Mouse (Mus musculus): ENCODE data around the gene Rbl1. TPM values are rescaled to one million over a fixed set of nuclear protein-coding genes. Genes with fewer than 3 reads are reported as not detected.

Rbl1 gene
- total and polyA plus RNA-seq, 3 experiments = 14.9 to 27.4 (median 21.9) TPM

- Histone ChIP-seq H3K27me3 (replicated peaks) (no peaks in the 10 kb centered on the region), H3K4me2 (ENCODE audit: insufficient read depth, low read depth, poor library complexity, severe bottlenecking) (no peak overlapping the region), H3K27ac (ENCODE audit: insufficient read depth, low read depth) (no peak overlapping the region), H3K9ac (ENCODE audit: insufficient read depth, low read depth) (no peak overlapping the region), H3K9me3 (replicated peaks; ENCODE audit: low read length) (no peaks in the 10 kb centered on the region), H3K4me1 (ENCODE audit: control insufficient read depth in 1 of 2, insufficient read depth in 2 of 2) (peaks cover 2 to 9% of the 10 kb centered on the region in 2 experiments; a peak in 3 of 4 replicates), H3K79me2 (replicated peaks; ENCODE audit: control insufficient read depth, extremely low read depth, insufficient read depth, poor library complexity, severe bottlenecking) (no peaks in the 10 kb centered on the region), H3K36me3 (replicated peaks in 1 of 2; ENCODE audit: control insufficient read depth in 1 of 2, insufficient read depth in 1 of 2, low read length in 1 of 2) (peaks cover 56 to 83% of the 10 kb centered on the region in 2 experiments), H3K4me3 (replicated peaks in 1 of 3; ENCODE audit: low read depth in 2 of 3, low read length in 2 of 3, poor library complexity in 1 of 3) (no peak overlapping the region)
- dilution Hi-C loops (cut with MboI; ENCODE audit: extremely low pct_ligation_motif_present, extremely low pct_unique_long_range_greater_than_20kb, low sequenced_read_pairs) = no loop called here
- TF ChIP-seq CTCF (conservative IDR thresholded peaks at IDR 0.05 in 1 of 2, IDR thresholded peaks at IDR 0.05 in 1 of 2; ENCODE audit: low read depth in 2 of 2, low read length in 2 of 2) = peak; percentile 71 to 77
- no peak for TF ChIP-seq TBP (conservative IDR thresholded peaks at IDR 0.05; ENCODE audit: low read depth, low read length)
- peak; percentile 62 for TF ChIP-seq RAD21 (IDR thresholded peaks at IDR 0.05; ENCODE audit: low read depth, low read length)
- TF ChIP-seq SMC3 (IDR thresholded peaks at IDR 0.05; ENCODE audit: low read depth, low read length) = peak; percentile 50
- peak; percentile 69 for DNase-seq (ENCODE audit: extremely low read depth)
- in situ Hi-C loops (cut with MboI; ENCODE audit: low pct_ligation_motif_present, low pct_unique_long_range_greater_than_20kb, low sequenced_read_pairs) = no loop called here
Measured at GRCm38 (mm10) chr2:157116964-157117363, 87.4 kb downstream of the Rbl1 start.

- in situ Hi-C loops (cut with MboI; ENCODE audit: low pct_ligation_motif_present, low pct_unique_long_range_greater_than_20kb, low sequenced_read_pairs) (no loop called here), dilution Hi-C loops (cut with MboI; ENCODE audit: extremely low pct_ligation_motif_present, extremely low pct_unique_long_range_greater_than_20kb, low sequenced_read_pairs) (no loop called here)
- H3K9ac ChIP-seq (ENCODE audit: insufficient read depth, low read depth) = no peak overlapping the region
- no peaks in the 10 kb centered on the region for H3K79me2 ChIP-seq (replicated peaks; ENCODE audit: control insufficient read depth, extremely low read depth, insufficient read depth, poor library complexity, severe bottlenecking)
- no peaks in the 10 kb centered on the region for H3K9me3 ChIP-seq (replicated peaks; ENCODE audit: low read length)
- DNase-seq (ENCODE audit: extremely low read depth) = no peak
- no peak overlapping the region for H3K4me3 ChIP-seq (replicated peaks in 1 of 3; ENCODE audit: low read depth in 2 of 3, low read length in 2 of 3, poor library complexity in 1 of 3)
- H3K4me2 ChIP-seq (ENCODE audit: insufficient read depth, low read depth, poor library complexity, severe bottlenecking) = no peak overlapping the region
- no peaks in the 10 kb centered on the region for H3K27me3 ChIP-seq (replicated peaks)
- TF ChIP-seq TCF12 (IDR thresholded peaks at IDR 0.05; ENCODE audit: low read depth, low read length) = no peak
- TF ChIP-seq HCFC1 (IDR thresholded peaks at IDR 0.05; ENCODE audit: low read depth, low read length) = no peak
- no peak for TF ChIP-seq MYC (IDR thresholded peaks at IDR 0.05; ENCODE audit: low read depth, low read length)
- no peak for TF ChIP-seq BHLHE40 (IDR thresholded peaks at IDR 0.05; ENCODE audit: low read depth, low read length)
- no peak for TF ChIP-seq USF2 (conservative IDR thresholded peaks at IDR 0.05; ENCODE audit: low read depth, low read length)
- no peak for TF ChIP-seq CHD2 (IDR thresholded peaks at IDR 0.05; ENCODE audit: low read length)
- H3K27ac ChIP-seq (ENCODE audit: insufficient read depth, low read depth) = no peak overlapping the region
- H3K4me1 ChIP-seq (ENCODE audit: control insufficient read depth in 1 of 2, insufficient read depth in 2 of 2) = peaks cover 2 to 15% of the 10 kb centered on the region in 2 experiments; a peak in 3 of 4 replicates
- peaks cover 70 to 85% of the 10 kb centered on the region in 2 experiments for H3K36me3 ChIP-seq (replicated peaks in 1 of 2; ENCODE audit: control insufficient read depth in 1 of 2, insufficient read depth in 1 of 2, low read length in 1 of 2)
Measured at GRCm38 (mm10) chr2:157108236-157108635, 96.1 kb downstream of the Rbl1 start.

GRCm38 (mm10) chr2:157104454-157104853 is 99.9 kb downstream of the Rbl1 start:
- dilution Hi-C loops (cut with MboI; ENCODE audit: extremely low pct_ligation_motif_present, extremely low pct_unique_long_range_greater_than_20kb, low sequenced_read_pairs) = no loop called here
- H3K9me3 ChIP-seq (replicated peaks; ENCODE audit: low read length) = peaks cover 4% of the 10 kb centered on the region
- no peak overlapping the region for H3K4me3 ChIP-seq (replicated peaks in 1 of 3; ENCODE audit: low read depth in 2 of 3, low read length in 2 of 3, poor library complexity in 1 of 3)
- H3K36me3 ChIP-seq (replicated peaks in 1 of 2; ENCODE audit: control insufficient read depth in 1 of 2, insufficient read depth in 1 of 2, low read length in 1 of 2) = peaks cover 64 to 86% of the 10 kb centered on the region in 2 experiments
- H3K79me2 ChIP-seq (replicated peaks; ENCODE audit: control insufficient read depth, extremely low read depth, insufficient read depth, poor library complexity, severe bottlenecking) = no peaks in the 10 kb centered on the region
- no peak overlapping the region for H3K4me2 ChIP-seq (ENCODE audit: insufficient read depth, low read depth, poor library complexity, severe bottlenecking)
- TF ChIP-seq ZKSCAN1 (IDR thresholded peaks at IDR 0.05; ENCODE audit: borderline replicate concordance, low read depth, low read length) (no peak), SIN3A (IDR thresholded peaks at IDR 0.05; ENCODE audit: low read length) (no peak), JUND (conservative IDR thresholded peaks at IDR 0.05; ENCODE audit: low read depth, low read length) (no peak), NRF1 (IDR thresholded peaks at IDR 0.05; ENCODE audit: low read depth, low read length) (no peak), ZMIZ1 (IDR thresholded peaks at IDR 0.05; ENCODE audit: low read depth, low read length) (no peak), TCF12 (IDR thresholded peaks at IDR 0.05; ENCODE audit: low read depth, low read length) (no peak), EP300 (IDR thresholded peaks at IDR 0.05; ENCODE audit: low read length) (no peak), ZC3H11A (IDR thresholded peaks at IDR 0.05; ENCODE audit: low read depth, low read length) (no peak), ZNF384 (IDR thresholded peaks at IDR 0.05; ENCODE audit: low read depth, low read length) (no peak), RCOR1 (conservative IDR thresholded peaks at IDR 0.05; ENCODE audit: low read depth, low read length) (no peak), KAT2A (IDR thresholded peaks at IDR 0.05; ENCODE audit: insufficient replicate concordance, low read length) (no peak), HCFC1 (IDR thresholded peaks at IDR 0.05; ENCODE audit: low read depth, low read length) (no peak), MYC (IDR thresholded peaks at IDR 0.05; ENCODE audit: low read depth, low read length) (no peak), TBP (conservative IDR thresholded peaks at IDR 0.05; ENCODE audit: low read depth, low read length) (no peak), MAFK (IDR thresholded peaks at IDR 0.05; ENCODE audit: insufficient replicate concordance, low read length) (no peak), ETS1 (conservative IDR thresholded peaks at IDR 0.05; ENCODE audit: low read depth, low read length) (no peak), MXI1 (IDR thresholded peaks at IDR 0.05; ENCODE audit: low read depth, low read length) (no peak), PAX5 (IDR thresholded peaks at IDR 0.05; ENCODE audit: low read length) (no peak), BHLHE40 (IDR thresholded peaks at IDR 0.05; ENCODE audit: low read depth, low read length) (no peak), RAD21 (IDR thresholded peaks at IDR 0.05; ENCODE audit: low read depth, low read length) (no peak)
- H3K27me3 ChIP-seq (replicated peaks) = no peaks in the 10 kb centered on the region
- no peak for DNase-seq (ENCODE audit: extremely low read depth)
- H3K4me1 ChIP-seq (ENCODE audit: control insufficient read depth in 1 of 2, insufficient read depth in 2 of 2) = peaks cover 4 to 24% of the 10 kb centered on the region in 2 experiments; a peak in 3 of 4 replicates
- in situ Hi-C loops (cut with MboI; ENCODE audit: low pct_ligation_motif_present, low pct_unique_long_range_greater_than_20kb, low sequenced_read_pairs) = no loop called here
- no peak overlapping the region for H3K27ac ChIP-seq (ENCODE audit: insufficient read depth, low read depth)
- no peak overlapping the region for H3K9ac ChIP-seq (ENCODE audit: insufficient read depth, low read depth)

Data from CH12.LX (cell line).